Mouse (Mus musculus): ENCODE data around the gene Kcnd3. TPM values are rescaled to one million over a fixed set of nuclear protein-coding genes. Genes with fewer than 3 reads are reported as not detected.

Kcnd3 gene
- polyA plus RNA-seq, 1 experiment from 2014 or later = 0.62 TPM

DNA sequence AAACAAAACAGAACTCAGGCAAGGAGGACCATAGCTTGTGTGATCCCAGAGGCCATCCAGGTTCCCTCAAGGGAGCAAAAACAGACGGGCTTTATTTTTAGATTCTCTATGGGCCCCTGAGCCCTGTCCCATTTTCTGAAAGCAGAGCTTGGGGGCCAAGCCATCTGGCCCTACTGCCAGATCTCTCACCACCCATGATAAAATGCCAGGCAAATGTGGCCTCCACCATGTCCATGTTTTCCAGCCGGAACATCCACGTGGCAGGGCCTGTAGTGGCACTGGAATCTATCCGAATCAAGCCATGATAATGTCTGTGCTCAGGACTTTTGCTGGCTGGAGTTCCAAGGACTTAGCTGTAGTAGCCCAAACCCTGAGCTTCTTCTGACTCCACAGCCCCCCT is 148.4 kb downstream of the Kcnd3 start:
- no peaks in the 10 kb centered on the region for H3K36me3 ChIP-seq (ENCODE audit: control insufficient read depth, insufficient read depth)
- ATAC-seq (replicated peaks; ENCODE audit: extremely low read depth, insufficient read depth, low FRiP score) = no peak
- WGBS = 55% methylated on average over 4 of the region's 4 CpGs
- H3K4me2 ChIP-seq (ENCODE audit: low read depth, low read length) = no peak overlapping the region
- H3K9ac ChIP-seq (ENCODE audit: low read length) = no peak overlapping the region
- H3K27ac ChIP-seq (ENCODE audit: low read length) = no peak overlapping the region
- no peaks in the 10 kb centered on the region for H3K9me3 ChIP-seq (replicated peaks; ENCODE audit: control insufficient read depth, low read length)
- no peaks in the 10 kb centered on the region for H3K4me1 ChIP-seq (ENCODE audit: control insufficient read depth, insufficient read depth, low read length)
- no peak overlapping the region for H3K4me3 ChIP-seq (ENCODE audit: low read length)
- no peaks in the 10 kb centered on the region for H3K27me3 ChIP-seq (ENCODE audit: control insufficient read depth, insufficient read depth, low read length)

DNA sequence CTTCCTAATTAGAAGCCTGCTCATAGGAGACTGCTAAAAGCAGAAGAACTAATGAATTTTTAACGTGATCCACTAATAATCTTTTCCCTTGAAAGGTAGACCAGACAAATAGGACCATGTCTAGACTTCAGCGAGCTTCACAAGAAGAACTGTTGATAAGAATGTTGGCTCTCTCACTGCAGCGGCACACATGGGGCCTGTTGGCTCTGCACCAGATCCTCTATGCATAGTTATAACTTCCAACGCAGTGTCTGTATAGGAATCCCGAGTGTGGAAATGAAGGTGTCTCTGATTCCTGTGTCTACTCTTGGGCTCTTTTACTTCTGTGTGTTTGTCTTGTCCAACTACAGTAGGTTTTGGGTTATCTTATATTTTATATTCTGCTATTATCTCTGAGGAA is 150.8 kb downstream of the Kcnd3 start:
- no peak overlapping the region for H3K4me3 ChIP-seq (ENCODE audit: low read length)
- no peaks in the 10 kb centered on the region for H3K36me3 ChIP-seq (ENCODE audit: control insufficient read depth, insufficient read depth)
- H3K9me3 ChIP-seq (replicated peaks; ENCODE audit: control insufficient read depth, low read length) = no peaks in the 10 kb centered on the region
- no peak overlapping the region for H3K27ac ChIP-seq (ENCODE audit: low read length)
- no peaks in the 10 kb centered on the region for H3K4me1 ChIP-seq (ENCODE audit: control insufficient read depth, insufficient read depth, low read length)
- no peak overlapping the region for H3K9ac ChIP-seq (ENCODE audit: low read length)
- no peak for ATAC-seq (replicated peaks; ENCODE audit: extremely low read depth, insufficient read depth, low FRiP score)
- H3K4me2 ChIP-seq (ENCODE audit: low read depth, low read length) = no peak overlapping the region
- H3K27me3 ChIP-seq (ENCODE audit: control insufficient read depth, insufficient read depth, low read length) = no peaks in the 10 kb centered on the region
- 50% methylated on average over 5 of the region's 5 CpGs for WGBS

DNA sequence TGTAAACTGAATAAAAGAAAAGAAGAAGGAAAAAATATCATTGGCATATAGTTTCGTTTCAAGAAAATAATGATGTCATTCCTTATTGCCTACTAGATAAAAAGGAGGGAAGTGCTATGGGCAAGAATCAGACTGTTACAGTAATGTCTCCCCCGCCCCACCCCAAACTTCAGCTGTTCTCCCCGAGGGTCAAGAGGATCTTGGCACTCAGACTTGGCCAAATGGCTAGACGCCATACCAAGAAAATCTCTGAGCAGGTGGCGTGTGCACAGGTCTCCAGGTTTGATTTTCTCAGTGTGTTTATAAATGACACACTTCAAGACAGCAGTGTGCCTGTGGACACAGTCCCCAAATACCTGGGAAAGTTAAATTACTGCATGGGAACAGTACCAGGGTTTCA is 153.6 kb downstream of the Kcnd3 start:
- ATAC-seq (replicated peaks; ENCODE audit: extremely low read depth, insufficient read depth, low FRiP score) = no peak

DNA sequence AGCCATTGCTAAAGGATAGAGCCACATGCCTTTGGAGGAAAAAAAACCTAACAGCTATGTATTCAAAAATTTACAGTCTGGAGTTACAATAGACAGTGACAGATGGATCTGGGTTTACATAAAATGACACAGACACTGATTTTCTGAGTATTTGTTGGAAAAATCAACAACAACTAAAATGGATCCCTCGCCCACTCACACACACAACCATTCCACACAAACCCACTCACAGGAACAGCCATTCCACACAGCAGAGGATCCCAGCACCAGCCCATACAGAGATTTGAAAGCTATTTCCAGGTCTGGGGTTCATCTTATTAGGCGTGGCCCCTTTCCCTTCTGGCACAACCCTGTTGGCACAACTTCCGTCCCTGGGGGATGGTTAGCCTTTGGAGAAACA is 156.7 kb downstream of the Kcnd3 start:
- 74% methylated on average over 3 of the region's 3 CpGs for WGBS
- no peak for ATAC-seq (replicated peaks; ENCODE audit: extremely low read depth, insufficient read depth, low FRiP score)
- Histone ChIP-seq H3K9me3 (replicated peaks; ENCODE audit: control insufficient read depth, low read length) (no peaks in the 10 kb centered on the region), H3K27me3 (ENCODE audit: control insufficient read depth, insufficient read depth, low read length) (no peaks in the 10 kb centered on the region), H3K4me3 (ENCODE audit: low read length) (no peak overlapping the region), H3K36me3 (ENCODE audit: control insufficient read depth, insufficient read depth) (no peaks in the 10 kb centered on the region), H3K4me1 (ENCODE audit: control insufficient read depth, insufficient read depth, low read length) (no peaks in the 10 kb centered on the region), H3K27ac (ENCODE audit: low read length) (no peak overlapping the region), H3K4me2 (ENCODE audit: low read depth, low read length) (no peak overlapping the region), H3K9ac (ENCODE audit: low read length) (no peak overlapping the region)

More for the DNA sequence above, 153.6 kb downstream of the Kcnd3 start:
- Histone ChIP-seq H3K9me3 (replicated peaks; ENCODE audit: control insufficient read depth, low read length) (no peaks in the 10 kb centered on the region), H3K4me3 (ENCODE audit: low read length) (no peak overlapping the region), H3K27ac (ENCODE audit: low read length) (no peak overlapping the region), H3K4me1 (ENCODE audit: control insufficient read depth, insufficient read depth, low read length) (no peaks in the 10 kb centered on the region), H3K36me3 (ENCODE audit: control insufficient read depth, insufficient read depth) (no peaks in the 10 kb centered on the region), H3K4me2 (ENCODE audit: low read depth, low read length) (no peak overlapping the region), H3K27me3 (ENCODE audit: control insufficient read depth, insufficient read depth, low read length) (no peaks in the 10 kb centered on the region), H3K9ac (ENCODE audit: low read length) (no peak overlapping the region)
- 76% methylated on average over 5 of the region's 5 CpGs for WGBS

DNA sequence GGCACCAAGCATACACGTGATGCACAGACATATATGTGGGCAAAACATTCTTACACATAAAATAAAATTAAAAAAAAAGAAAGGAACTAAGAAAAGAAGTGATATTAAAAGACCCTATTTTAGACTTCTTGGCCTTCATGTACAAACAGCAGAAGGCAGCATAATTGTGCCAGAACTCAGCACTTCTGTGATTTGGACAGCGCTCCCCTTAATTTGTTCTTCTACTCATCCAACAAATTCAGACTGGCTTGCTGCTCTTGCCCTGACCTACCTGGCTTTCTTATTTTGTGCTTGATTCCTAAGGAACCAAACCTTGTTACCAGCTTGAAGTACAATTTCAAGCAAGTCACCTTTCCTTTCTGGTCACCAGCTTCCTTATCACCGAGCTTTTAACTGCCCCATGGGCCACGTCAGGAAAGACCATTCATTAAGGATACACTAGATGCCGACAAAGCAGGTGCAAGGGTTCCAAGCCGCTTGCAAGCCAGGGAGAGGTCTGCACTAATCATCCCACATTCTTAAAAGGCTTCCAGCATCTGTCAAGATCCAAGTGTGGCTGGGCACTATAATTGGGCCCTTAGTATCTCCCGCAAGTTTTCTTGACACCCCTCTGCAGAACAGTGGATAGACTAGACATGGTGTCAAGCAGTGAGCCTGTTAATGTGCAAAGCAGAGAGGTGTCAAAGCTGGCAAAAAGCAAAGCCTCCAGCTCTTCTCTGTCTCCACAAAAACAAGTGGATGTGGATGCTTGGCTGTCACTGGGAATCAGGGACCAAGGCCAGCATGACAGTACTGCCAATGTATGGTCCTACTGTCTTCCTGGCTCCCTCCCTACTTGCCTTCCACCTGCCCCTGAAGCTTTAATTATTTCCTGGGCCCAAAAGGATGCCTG is 159.6 kb downstream of the Kcnd3 start:
- H3K36me3 ChIP-seq (ENCODE audit: control insufficient read depth, insufficient read depth) = no peaks in the 10 kb centered on the region
- WGBS = 82% methylated on average over 7 of the region's 7 CpGs
- H3K4me3 ChIP-seq (ENCODE audit: low read length) = no peak overlapping the region
- H3K27ac ChIP-seq (ENCODE audit: low read length) = no peak overlapping the region
- H3K4me2 ChIP-seq (ENCODE audit: low read depth, low read length) = no peak overlapping the region
- no peaks in the 10 kb centered on the region for H3K9me3 ChIP-seq (replicated peaks; ENCODE audit: control insufficient read depth, low read length)
- no peaks in the 10 kb centered on the region for H3K4me1 ChIP-seq (ENCODE audit: control insufficient read depth, insufficient read depth, low read length)
- no peaks in the 10 kb centered on the region for H3K27me3 ChIP-seq (ENCODE audit: control insufficient read depth, insufficient read depth, low read length)
- ATAC-seq (replicated peaks; ENCODE audit: extremely low read depth, insufficient read depth, low FRiP score) = no peak
- no peak overlapping the region for H3K9ac ChIP-seq (ENCODE audit: low read length)

DNA sequence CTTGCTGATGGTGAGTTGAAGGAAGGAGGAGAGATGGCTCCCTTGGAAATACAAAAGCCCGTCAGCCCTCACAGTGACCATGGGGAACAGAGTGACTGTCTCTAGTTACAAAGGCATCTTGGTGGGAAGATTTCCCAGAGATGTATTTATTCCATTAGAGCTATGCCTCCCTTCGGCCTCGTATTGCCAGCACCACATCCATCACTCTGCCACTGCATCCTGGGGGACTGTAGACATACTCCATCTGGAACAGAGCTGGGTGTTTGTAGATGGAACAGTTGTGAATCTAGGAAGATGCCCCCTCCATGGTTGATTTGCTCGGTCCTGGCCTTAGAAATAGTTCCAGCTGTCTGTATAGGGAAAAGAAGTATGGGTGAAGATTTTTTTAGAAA is 160.3 kb downstream of the Kcnd3 start:
- WGBS = 58% methylated on average over 4 of the region's 4 CpGs
- H3K4me3 ChIP-seq (ENCODE audit: low read length) = no peak overlapping the region
- no peak overlapping the region for H3K9ac ChIP-seq (ENCODE audit: low read length)
- no peaks in the 10 kb centered on the region for H3K4me1 ChIP-seq (ENCODE audit: control insufficient read depth, insufficient read depth, low read length)
- no peaks in the 10 kb centered on the region for H3K36me3 ChIP-seq (ENCODE audit: control insufficient read depth, insufficient read depth)
- no peak overlapping the region for H3K27ac ChIP-seq (ENCODE audit: low read length)
- H3K4me2 ChIP-seq (ENCODE audit: low read depth, low read length) = no peak overlapping the region
- ATAC-seq (replicated peaks; ENCODE audit: extremely low read depth, insufficient read depth, low FRiP score) = no peak
- no peaks in the 10 kb centered on the region for H3K27me3 ChIP-seq (ENCODE audit: control insufficient read depth, insufficient read depth, low read length)
- no peaks in the 10 kb centered on the region for H3K9me3 ChIP-seq (replicated peaks; ENCODE audit: control insufficient read depth, low read length)

DNA sequence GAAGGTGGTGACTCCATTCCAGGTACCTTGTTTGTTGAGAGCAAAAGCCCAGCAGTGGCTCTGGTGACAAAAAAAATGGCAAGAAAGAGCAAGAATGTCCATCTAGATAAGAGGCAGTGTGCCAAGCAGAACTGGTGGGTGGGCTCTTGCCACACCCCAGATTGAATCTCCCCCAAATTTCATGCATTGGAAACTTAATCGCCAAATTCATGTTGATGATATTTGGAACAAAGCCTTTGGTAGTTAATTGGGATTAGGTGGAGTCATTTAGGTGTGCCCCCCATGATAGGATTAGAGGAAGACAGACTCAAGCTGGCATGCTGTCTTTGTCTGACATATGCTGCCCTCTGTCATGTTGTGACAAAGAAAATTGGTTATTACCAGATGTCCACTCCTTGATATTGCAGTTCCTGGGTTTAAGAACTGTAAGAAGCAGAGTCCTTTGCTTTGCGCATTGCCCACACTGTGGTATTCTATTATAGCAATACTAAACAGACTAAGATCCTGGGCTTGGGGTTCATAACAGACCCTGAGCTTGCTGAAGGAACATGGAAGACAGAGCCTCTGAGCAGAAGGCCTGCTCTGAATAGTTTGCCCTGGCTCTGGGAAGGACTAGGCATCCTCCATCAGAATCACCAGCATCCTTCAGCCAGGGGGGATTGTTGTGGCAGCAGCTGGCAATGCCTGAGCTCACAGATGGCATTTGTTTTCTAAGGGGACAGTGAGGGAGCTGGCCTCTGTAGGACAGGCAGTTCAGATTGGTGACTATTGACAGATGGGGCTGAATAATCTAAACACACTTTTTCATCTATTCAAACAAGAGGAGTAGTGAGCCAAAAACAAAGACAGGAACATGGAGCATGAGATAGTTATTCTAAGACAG is 165.0 kb downstream of the Kcnd3 start:
- H3K9ac ChIP-seq (ENCODE audit: low read length) = no peak overlapping the region
- H3K9me3 ChIP-seq (replicated peaks; ENCODE audit: control insufficient read depth, low read length) = no peaks in the 10 kb centered on the region
- H3K4me2 ChIP-seq (ENCODE audit: low read depth, low read length) = no peak overlapping the region
- ATAC-seq (replicated peaks; ENCODE audit: extremely low read depth, insufficient read depth, low FRiP score) = no peak
- no peak overlapping the region for H3K27ac ChIP-seq (ENCODE audit: low read length)
- no peaks in the 10 kb centered on the region for H3K27me3 ChIP-seq (ENCODE audit: control insufficient read depth, insufficient read depth, low read length)
- no peak overlapping the region for H3K4me3 ChIP-seq (ENCODE audit: low read length)
- WGBS = 84% methylated on average over 2 of the region's 2 CpGs
- H3K36me3 ChIP-seq (ENCODE audit: control insufficient read depth, insufficient read depth) = no peaks in the 10 kb centered on the region
- H3K4me1 ChIP-seq (ENCODE audit: control insufficient read depth, insufficient read depth, low read length) = no peaks in the 10 kb centered on the region

DNA sequence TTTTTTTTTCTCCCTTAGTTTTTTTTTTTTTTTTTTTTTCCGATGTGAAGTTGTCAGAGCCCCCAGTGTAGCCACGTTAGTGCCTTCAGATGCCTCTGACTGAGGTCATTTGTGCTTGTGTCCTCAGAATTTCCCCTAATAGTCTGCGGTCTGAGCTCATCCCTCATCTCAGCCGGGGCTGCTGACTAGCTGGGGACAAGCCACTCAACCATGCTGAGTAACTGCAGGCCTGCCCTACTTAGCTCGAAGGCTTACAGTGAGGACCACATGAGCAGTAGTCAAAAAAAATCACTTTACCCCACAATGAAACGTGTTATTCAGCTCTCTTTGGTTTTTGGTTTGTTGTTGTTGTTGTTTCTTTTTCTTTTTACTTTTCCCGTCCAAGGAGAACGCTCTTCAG is 169.0 kb downstream of the Kcnd3 start:
- Histone ChIP-seq H3K36me3 (ENCODE audit: control insufficient read depth, insufficient read depth) (no peaks in the 10 kb centered on the region), H3K9ac (ENCODE audit: low read length) (no peak overlapping the region), H3K27ac (ENCODE audit: low read length) (no peak overlapping the region), H3K9me3 (replicated peaks; ENCODE audit: control insufficient read depth, low read length) (no peaks in the 10 kb centered on the region), H3K4me3 (ENCODE audit: low read length) (no peak overlapping the region), H3K4me2 (ENCODE audit: low read depth, low read length) (no peak overlapping the region), H3K4me1 (ENCODE audit: control insufficient read depth, insufficient read depth, low read length) (no peaks in the 10 kb centered on the region), H3K27me3 (ENCODE audit: control insufficient read depth, insufficient read depth, low read length) (no peaks in the 10 kb centered on the region; the same call in 1 of the 2 replicates)
- ATAC-seq (replicated peaks; ENCODE audit: extremely low read depth, insufficient read depth, low FRiP score) = no peak
- 41% methylated on average over 8 of the region's 8 CpGs for WGBS

DNA sequence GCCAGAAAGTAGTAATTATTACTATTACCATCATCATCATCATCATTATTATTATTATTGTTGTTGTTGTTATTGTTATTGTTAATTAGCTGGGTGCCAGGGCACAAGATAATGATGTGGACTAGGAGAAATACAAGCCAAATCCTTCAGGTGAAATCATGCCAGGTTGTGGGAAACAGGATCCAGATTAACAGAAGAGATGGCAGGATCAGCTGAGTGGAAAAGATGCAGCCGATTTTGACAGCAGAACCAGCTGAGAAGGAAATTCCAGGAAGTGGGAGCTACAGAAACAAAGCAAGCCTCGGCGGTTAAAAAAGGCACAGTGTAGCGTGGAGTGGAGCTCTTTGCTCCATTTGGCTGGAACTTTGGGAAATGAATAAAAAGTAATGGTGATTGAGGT is 171.0 kb downstream of the Kcnd3 start:
- 47% methylated on average over 4 of the region's 4 CpGs for WGBS
- ATAC-seq (replicated peaks; ENCODE audit: extremely low read depth, insufficient read depth, low FRiP score) = no peak

More for the DNA sequence above, 171.0 kb downstream of the Kcnd3 start:
- Histone ChIP-seq H3K9me3 (replicated peaks; ENCODE audit: control insufficient read depth, low read length) (no peaks in the 10 kb centered on the region), H3K4me1 (ENCODE audit: control insufficient read depth, insufficient read depth, low read length) (no peaks in the 10 kb centered on the region), H3K36me3 (ENCODE audit: control insufficient read depth, insufficient read depth) (no peaks in the 10 kb centered on the region), H3K9ac (ENCODE audit: low read length) (no peak overlapping the region), H3K27ac (ENCODE audit: low read length) (no peak overlapping the region), H3K27me3 (ENCODE audit: control insufficient read depth, insufficient read depth, low read length) (no peaks in the 10 kb centered on the region; the same call in 1 of the 2 replicates), H3K4me2 (ENCODE audit: low read depth, low read length) (no peak overlapping the region), H3K4me3 (ENCODE audit: low read length) (no peak overlapping the region)

Data from heart, embryonic 16.5 days (tissue).